ENCODE assay signal across 29 mouse cellular contexts in the genomic region with DNA sequence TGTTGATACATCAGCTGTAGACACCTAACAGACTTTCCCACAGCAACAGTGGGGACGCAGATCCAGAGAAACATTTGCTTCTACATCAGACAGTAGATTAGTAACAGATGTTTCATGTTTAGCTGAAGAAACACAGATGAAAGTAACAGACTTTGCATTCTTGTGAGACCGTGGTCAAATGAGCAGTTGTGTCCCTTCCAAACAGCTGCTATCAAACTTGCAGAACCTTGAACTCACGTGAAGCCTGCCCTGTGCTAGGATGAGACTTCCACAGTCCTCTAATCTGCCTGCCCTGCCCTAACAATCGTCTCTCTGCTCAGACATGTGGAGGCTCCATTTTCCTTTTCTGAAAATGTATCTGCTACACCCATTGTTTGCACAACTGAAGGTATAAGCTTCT.
DNase-seq lines count a peak whose midpoint lies in the region; ATAC-seq and TF ChIP-seq lines count a peak whose summit lies in the region.
"Had no signal": no experiment of that assay in that cellular context is flagged by ENCODE, and none has a peak within 500 bp of the region (broad histone marks: within the 10 kb centered on the region; RNA-seq: fewer than 3 reads in every experiment).

No protein-coding gene starts in this region.

- H3K9me3 ChIP-seq in kidney, postnatal 0 days (replicated peaks; ENCODE audit: low read length), result no peaks in the 10 kb centered on the region
- H3K9me3 ChIP-seq in lung, embryonic 14.5 days (ENCODE audit: low read depth, low read length), result no peaks in the 10 kb centered on the region
- no peaks in the 10 kb centered on the region for H3K9me3 ChIP-seq in lung, postnatal 0 days (ENCODE audit: low read length)
- H3K9me3 ChIP-seq: embryonic facial prominence, embryonic 13.5 days; forebrain, embryonic 10.5 days; forebrain, embryonic 13.5 days; heart, embryonic 12.5 days; heart, embryonic 15.5 days; hindbrain, embryonic 10.5 days; hindbrain, embryonic 13.5 days had no signal

- TF ChIP-seq EP300 in lung, postnatal 0 days (IDR thresholded peaks at IDR 0.05), result no peak

- TF ChIP-seq POLR2A in lung, adult 2 months (IDR thresholded peaks at IDR 0.05; ENCODE audit: borderline replicate concordance, extremely low read depth, low read depth, low read length), result no peak

- H3K4me1 ChIP-seq in kidney, postnatal 0 days (replicated peaks; ENCODE audit: insufficient read depth, low read length), result no peaks in the 10 kb centered on the region
- peaks cover 3% of the 10 kb centered on the region; the same call in 1 of the 2 replicates for H3K4me1 ChIP-seq in lung, embryonic 14.5 days (ENCODE audit: insufficient read depth)
- H3K4me1 ChIP-seq in lung, adult 2 months (ENCODE audit: control insufficient read depth, insufficient read depth, low read length), result no peaks in the 10 kb centered on the region
- H3K4me1 ChIP-seq in lung, postnatal 0 days (ENCODE audit: insufficient read depth, low read depth, low read length), result no peaks in the 10 kb centered on the region
- H3K4me1 ChIP-seq: forebrain, embryonic 10.5 days; forebrain, embryonic 13.5 days; heart, embryonic 12.5 days; heart, embryonic 15.5 days; hindbrain, embryonic 10.5 days; hindbrain, embryonic 13.5 days had no signal

- no peak for ATAC-seq in kidney, postnatal 0 days (replicated peaks; ENCODE audit: low FRiP score, low read depth)
- ATAC-seq in lung, embryonic 14.5 days (ENCODE audit: insufficient read depth), result peak; percentile 69; the same call in 1 of the 2 replicates
- no peak for ATAC-seq in lung, postnatal 0 days
- ATAC-seq: activated CD4-positive, CD25-positive, alpha-beta regulatory T cell, adult 4 months; forebrain, embryonic 13.5 days; forebrain, embryonic 16.5 days; hindbrain, embryonic 16.5 days had no signal

- H3K36me3 ChIP-seq in kidney, postnatal 0 days (ENCODE audit: insufficient read depth, low read length), result no peaks in the 10 kb centered on the region
- H3K36me3 ChIP-seq in lung, embryonic 14.5 days (ENCODE audit: insufficient read depth), result no peaks in the 10 kb centered on the region
- H3K36me3 ChIP-seq in lung, postnatal 0 days (ENCODE audit: insufficient read depth, low read length), result no peaks in the 10 kb centered on the region
- H3K36me3 ChIP-seq: embryonic facial prominence, embryonic 13.5 days; forebrain, embryonic 10.5 days; heart, embryonic 12.5 days; heart, embryonic 15.5 days; hindbrain, embryonic 10.5 days; hindbrain, embryonic 13.5 days had no signal

- no peak overlapping the region for H3K27ac ChIP-seq in kidney, postnatal 0 days
- H3K27ac ChIP-seq in lung, embryonic 14.5 days (ENCODE audit: low read depth), result no peak overlapping the region
- H3K27ac ChIP-seq in lung, postnatal 0 days (ENCODE audit: low read length), result no peak overlapping the region
- H3K27ac ChIP-seq: embryonic facial prominence, embryonic 13.5 days; forebrain, embryonic 10.5 days; forebrain, embryonic 13.5 days; gastrocnemius, adult 2 months; heart, embryonic 15.5 days; hindbrain, embryonic 10.5 days; hindbrain, embryonic 13.5 days had no signal

- H3K4me3 ChIP-seq in kidney, postnatal 0 days (replicated peaks; ENCODE audit: low read depth, low read length), result no peak overlapping the region
- no peak overlapping the region for H3K4me3 ChIP-seq in lung, embryonic 14.5 days (ENCODE audit: low read depth, low read length)
- H3K4me3 ChIP-seq in lung, adult 2 months (replicated peaks; ENCODE audit: extremely low read depth, low read depth, low read length), result no peak overlapping the region
- H3K4me3 ChIP-seq in lung, postnatal 0 days (ENCODE audit: low read depth, low read length), result no peak overlapping the region
- H3K4me3 ChIP-seq: embryonic facial prominence, embryonic 13.5 days; forebrain, embryonic 10.5 days; forebrain, embryonic 13.5 days; gastrocnemius, adult 2 months; heart, embryonic 12.5 days; heart, embryonic 15.5 days; hindbrain, embryonic 10.5 days; hindbrain, embryonic 13.5 days had no signal

- DNase-seq in embryo, embryonic 10.5 days (ENCODE audit: low spot score), result peak; percentile 7
- no peak for DNase-seq in embryo, embryonic 10 days (ENCODE audit: low spot score)
- peak; percentile 38 for DNase-seq in kidney, postnatal 0 days (ENCODE audit: low spot score)
- no peak for DNase-seq in kidney, adult 18-20 months
- peak; percentile 55 for DNase-seq in lung, embryonic 14.5 days
- no peak for DNase-seq in lung, adult 2 months
- DNase-seq in lung, postnatal 0 days (ENCODE audit: low spot score), result peak; percentile 5
- DNase-seq in lung, postnatal 10 days, result no peak
- DNase-seq: adrenal gland, adult 8-10 months; adrenal gland, postnatal 25 days; cerebellum, adult 11-12 months; cerebellum, adult 8-10 months; cerebellum, postnatal 10 days; cerebellum, postnatal 36 days; gastrocnemius, adult 2 months; gastrocnemius, postnatal 14 days; heart, adult 18-20 months; heart, postnatal 10 days; heart, postnatal 36 days had no signal

- H3K4me2 ChIP-seq in kidney, postnatal 0 days (ENCODE audit: low read length), result no peak overlapping the region
- H3K4me2 ChIP-seq in lung, embryonic 14.5 days, result no peak overlapping the region
- H3K4me2 ChIP-seq in lung, postnatal 0 days (replicated peaks; ENCODE audit: low read depth, low read length), result no peak overlapping the region
- H3K4me2 ChIP-seq: embryonic facial prominence, embryonic 13.5 days; forebrain, embryonic 13.5 days; heart, embryonic 12.5 days; heart, embryonic 15.5 days; hindbrain, embryonic 13.5 days had no signal

- WGBS in kidney, postnatal 0 days, result 45% methylated on average over 4 of the region's 4 CpGs
- 33% methylated on average over 4 of the region's 4 CpGs for WGBS in lung, embryonic 14.5 days
- WGBS in lung, adult 2 months, result 55% methylated on average over 4 of the region's 4 CpGs
- WGBS in lung, postnatal 0 days, result 46% methylated on average over 4 of the region's 4 CpGs

- H3K27me3 ChIP-seq in kidney, postnatal 0 days (ENCODE audit: insufficient read depth, low read length), result no peaks in the 10 kb centered on the region
- no peaks in the 10 kb centered on the region for H3K27me3 ChIP-seq in lung, embryonic 14.5 days (ENCODE audit: insufficient read depth, low read length)
- H3K27me3 ChIP-seq in lung, postnatal 0 days (replicated peaks; ENCODE audit: insufficient read depth, low read length), result no peaks in the 10 kb centered on the region
- H3K27me3 ChIP-seq: embryonic facial prominence, embryonic 13.5 days; forebrain, embryonic 13.5 days; heart, embryonic 12.5 days; heart, embryonic 15.5 days; hindbrain, embryonic 13.5 days had no signal

- H3K9ac ChIP-seq in kidney, postnatal 0 days (ENCODE audit: low read depth, low read length), result no peak overlapping the region
- no peak overlapping the region for H3K9ac ChIP-seq in lung, embryonic 14.5 days
- H3K9ac ChIP-seq in lung, postnatal 0 days (replicated peaks; ENCODE audit: low read depth), result no peak overlapping the region
- H3K9ac ChIP-seq: embryonic facial prominence, embryonic 13.5 days; forebrain, embryonic 13.5 days; heart, embryonic 12.5 days; heart, embryonic 15.5 days; hindbrain, embryonic 13.5 days had no signal

- no peak for TF ChIP-seq CTCF in kidney, postnatal 0 days (IDR thresholded peaks at IDR 0.05; ENCODE audit: low read depth)
- TF ChIP-seq CTCF in lung, embryonic 14.5 days (IDR thresholded peaks at IDR 0.05; ENCODE audit: low read depth), result no peak
- TF ChIP-seq CTCF in lung, adult 2 months (IDR thresholded peaks at IDR 0.05; ENCODE audit: insufficient read depth, low read length), result no peak
- no peak for TF ChIP-seq CTCF in lung, postnatal 0 days (IDR thresholded peaks at IDR 0.05)

Comparison
In these comparisons a context has a peak if more than half of its experiments do, and no peak if none do; other contexts are left out.
1. DNase-seq: peak in embryo, embryonic 10.5 days (single experiment), kidney, postnatal 0 days (single experiment), lung, embryonic 14.5 days (single experiment) and lung, postnatal 0 days (single experiment); none in embryo, embryonic 10 days (single experiment), kidney, adult 18-20 months (single experiment), lung, adult 2 months (single experiment) and lung, postnatal 10 days (single experiment).